Mouse (Mus musculus) cortical plate, adult 2 months (tissue): Measurements from ENCODE around the gene Dscam. TPM values are rescaled to one million over a fixed set of nuclear protein-coding genes. Genes with fewer than 3 reads are reported as not detected.
"Not testable (repeated sequence)": the region's sequence is repeated elsewhere in the genome, so short reads cannot be mapped to it uniquely, and the experiment has no call there.

ENCODE experiments used
- H3K27ac ChIP-seq: fragments of 200-500 bp; 2 replicates; pipeline ENCODE4 v1.5.1; 2012; ENCODE audit warnings: low read length, control low read depth, inconsistent platforms; ENCODE audit not compliant: insufficient read depth
- H3K4me1 ChIP-seq: fragments of 200-500 bp; 2 replicates; pipeline ENCODE4 v1.6.1; 2011; ENCODE audit warnings: low read length; ENCODE audit not compliant: control insufficient read depth, insufficient read depth
- H3K4me3 ChIP-seq: fragments of 200-500 bp; 2 replicates; pipeline ENCODE4 v1.5.1; 2011; ENCODE audit warnings: mild to moderate bottlenecking, low read length, control low read depth; ENCODE audit not compliant: insufficient read depth
- CTCF ChIP-seq: fragments of 200-500 bp; IDR thresholded peaks from 2 replicates; pipeline ENCODE4 v1.5.1; 2011; ENCODE audit warnings: mild to moderate bottlenecking, control low read depth, low read length; ENCODE audit not compliant: insufficient read depth; ENCODE audit errors: extremely low read depth
- POLR2A ChIP-seq: fragments of 200-500 bp; IDR thresholded peaks from 2 replicates; pipeline ENCODE4 v1.6.1; 2011; ENCODE audit warnings: mild to moderate bottlenecking, low read length, control low read depth; ENCODE audit not compliant: insufficient read depth; ENCODE audit errors: extremely low read depth
- polyA plus RNA-seq: library from polyadenylated mRNA; depleted of rRNA; stranded (reverse); fragments of >200 nt; gene quantifications from 2 replicates; pipeline ENCODE4 v1.2.3, GENCODE M21; 2012

Gene Dscam
- polyA plus RNA-seq, 1 experiment: 20.4 TPM

DNA sequence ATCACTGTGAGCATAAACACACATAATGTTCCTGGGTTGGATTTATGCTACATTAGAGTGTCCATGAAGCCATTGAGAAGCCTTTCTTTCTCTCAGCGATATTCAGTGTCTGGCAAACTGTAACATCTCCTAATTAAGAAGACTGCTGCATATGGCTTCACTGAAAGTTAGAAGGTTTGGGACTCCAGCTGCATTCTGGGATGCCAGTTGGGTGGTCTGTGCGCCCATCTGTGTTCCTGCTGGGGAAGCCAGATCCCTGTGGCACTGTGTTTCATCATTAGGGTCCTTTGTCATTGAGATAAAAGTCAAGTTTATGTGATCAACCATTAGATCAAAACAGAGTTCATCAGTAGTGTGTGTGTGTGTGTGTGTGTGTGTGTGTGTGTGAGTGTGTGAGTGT, 284.7 kb downstream of the Dscam start:
- no peak for TF ChIP-seq POLR2A
- TF ChIP-seq CTCF: no peak
- H3K4me3 ChIP-seq: no peak overlapping the region
- no peak overlapping the region for H3K27ac ChIP-seq
- H3K4me1 ChIP-seq: no peaks in the 10 kb centered on the region; the same call in 1 of the 2 replicates

- not testable (repeated sequence) for H3K27ac ChIP-seq, H3K4me3 ChIP-seq, H3K4me1 ChIP-seq
Measured at GRCm38 (mm10) chr16:96884590-96884989, 286.0 kb downstream of the Dscam start.

DNA sequence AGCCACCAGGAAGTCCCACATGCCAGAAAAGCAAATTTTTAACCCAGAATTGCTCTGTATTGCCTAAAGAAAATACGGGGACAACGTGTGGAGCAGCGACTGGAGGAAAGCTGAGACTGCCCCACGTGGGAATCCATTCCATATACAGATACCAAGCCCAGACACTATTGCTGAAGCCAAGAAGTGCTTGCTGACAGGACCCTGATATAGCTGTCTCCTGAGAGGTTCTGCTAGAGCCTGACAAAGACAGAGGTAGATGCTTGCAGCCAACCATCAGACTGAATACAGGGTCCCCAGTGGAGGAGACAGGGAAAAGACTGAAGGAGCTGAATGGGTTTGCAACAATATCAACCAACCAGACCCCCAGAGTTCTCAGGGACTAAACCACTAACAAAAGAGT, 293.3 kb downstream of the Dscam start:
- Histone ChIP-seq H3K4me1 (peaks cover 2% of the 10 kb centered on the region; the same call in 1 of the 2 replicates), H3K27ac (no peak overlapping the region), H3K4me3 (no peak overlapping the region)
- no peak for TF ChIP-seq POLR2A
- no peak for TF ChIP-seq CTCF

DNA sequence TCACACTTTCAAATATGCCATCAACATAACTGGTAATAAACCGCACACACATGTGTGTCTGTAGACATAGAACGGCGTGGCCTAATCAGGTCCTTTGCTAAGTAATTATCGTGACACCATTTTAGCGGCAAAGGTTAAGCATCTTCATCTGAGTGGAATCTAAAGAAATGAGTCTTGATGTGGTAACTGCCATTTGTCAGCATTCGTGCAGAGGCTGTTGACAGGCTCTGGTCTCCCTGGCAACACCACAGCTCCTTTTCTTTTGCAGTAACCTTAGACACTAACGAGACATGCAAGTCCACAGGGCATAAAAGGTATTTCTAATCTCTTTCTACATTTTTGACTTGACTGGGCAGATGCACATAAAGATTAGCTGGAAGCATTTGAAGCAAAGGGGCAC, 297.8 kb downstream of the Dscam start:
- Histone ChIP-seq H3K27ac (no peak overlapping the region), H3K4me1 (peaks cover 2% of the 10 kb centered on the region; the same call in 1 of the 2 replicates), H3K4me3 (no peak overlapping the region)
- no peak for TF ChIP-seq CTCF
- no peak for TF ChIP-seq POLR2A

GRCm38 (mm10) chr16:96857571-96857970, 313.0 kb downstream of the Dscam start:
- Histone ChIP-seq H3K27ac (no peak overlapping the region), H3K4me3 (no peak overlapping the region), H3K4me1 (peaks cover 15% of the 10 kb centered on the region)
- no peak for TF ChIP-seq POLR2A
- no peak for TF ChIP-seq CTCF

- Histone ChIP-seq H3K4me3 (no peak overlapping the region), H3K27ac (no peak overlapping the region), H3K4me1 (peaks cover 12% of the 10 kb centered on the region)
- no peak for TF ChIP-seq POLR2A
- TF ChIP-seq CTCF: no peak
Measured at GRCm38 (mm10) chr16:96855060-96855459, 315.5 kb downstream of the Dscam start.

DNA sequence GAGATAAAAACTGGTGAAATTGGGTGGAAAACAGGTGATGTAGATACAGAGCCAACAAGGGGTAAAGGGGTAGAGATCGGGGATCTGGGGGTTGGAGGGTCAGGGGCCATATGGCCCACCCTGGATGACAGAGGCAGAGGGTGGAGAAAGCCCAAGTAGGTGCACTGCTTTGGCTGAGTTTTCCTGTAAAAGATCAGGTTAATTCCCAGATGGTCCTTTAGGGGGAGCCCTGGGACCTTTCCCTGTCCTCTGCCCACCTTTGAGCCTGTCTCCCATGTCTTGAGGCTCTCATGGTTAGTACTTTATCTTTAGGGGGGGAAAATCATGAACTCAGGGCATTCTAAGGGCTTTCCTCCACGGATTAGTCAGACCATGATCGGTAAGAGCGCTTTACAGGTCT, 318.2 kb downstream of the Dscam start:
- Histone ChIP-seq H3K27ac (no peak overlapping the region), H3K4me3 (no peak overlapping the region), H3K4me1 (peaks cover 7% of the 10 kb centered on the region)
- TF ChIP-seq CTCF (peak; percentile 74), POLR2A (no peak)

- Histone ChIP-seq H3K4me3 (no peak overlapping the region), H3K27ac (no peak overlapping the region), H3K4me1 (peaks cover 6% of the 10 kb centered on the region; the same call in 1 of the 2 replicates)
- no peak for TF ChIP-seq POLR2A
Measured at GRCm38 (mm10) chr16:96848916-96849315, 321.6 kb downstream of the Dscam start.

DNA sequence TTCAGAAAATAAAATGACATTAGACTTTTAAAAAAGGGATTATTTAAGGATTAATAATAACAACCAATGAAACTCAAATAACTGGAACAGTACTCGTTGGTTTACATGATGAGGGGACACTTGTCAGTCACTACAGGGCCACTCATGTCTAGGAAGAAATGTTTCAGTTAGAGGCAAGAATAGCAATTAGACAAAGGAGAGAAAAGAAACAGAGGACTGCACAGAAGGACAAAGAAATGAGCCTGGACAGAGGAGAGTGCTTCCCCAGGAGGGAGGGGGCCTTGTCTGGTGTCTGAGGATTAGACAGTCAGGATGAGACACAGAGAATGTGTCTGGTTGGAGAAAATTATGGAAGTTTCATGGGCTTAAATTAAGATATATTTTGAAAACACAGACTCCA, 324.0 kb downstream of the Dscam start:
- Histone ChIP-seq H3K4me1 (peaks cover 6% of the 10 kb centered on the region; the same call in 1 of the 2 replicates), H3K27ac (no peak overlapping the region), H3K4me3 (no peak overlapping the region)
- TF ChIP-seq POLR2A (no peak), CTCF (no peak)

DNA sequence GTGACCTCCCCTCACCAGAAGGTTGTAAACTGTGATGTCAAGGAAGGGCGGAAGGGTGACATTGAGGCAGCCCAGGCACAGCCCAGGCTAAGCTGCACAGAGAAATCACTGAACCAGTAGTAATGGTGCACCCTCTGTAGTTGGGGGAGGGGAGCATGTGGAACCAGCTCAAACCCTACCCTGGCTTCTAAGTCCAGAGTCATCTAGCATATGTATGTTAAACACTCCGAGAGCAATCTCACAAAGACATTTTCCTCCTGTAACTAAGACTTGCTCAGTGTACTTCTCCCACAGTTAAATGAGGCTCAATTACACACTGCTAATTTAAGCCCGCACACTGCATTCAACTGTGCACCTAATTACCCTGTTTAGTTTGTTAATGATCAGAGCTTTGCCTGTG, 324.4 kb downstream of the Dscam start:
- H3K27ac ChIP-seq: no peak overlapping the region
- TF ChIP-seq CTCF (no peak), POLR2A (no peak)

More for the DNA sequence above, 324.4 kb downstream of the Dscam start:
- Histone ChIP-seq H3K4me3 (no peak overlapping the region), H3K4me1 (peaks cover 6% of the 10 kb centered on the region; the same call in 1 of the 2 replicates)
